In genomic region chr3:93555878-93556254, GRCm38 (mm10) we compare ENCODE assay signal across 8 mouse cellular contexts. TPM values are rescaled to one million over a fixed set of nuclear protein-coding genes. Genes with fewer than 3 reads are reported as not detected.
A peak's percentile ranks its signal among the peaks of the same experiment; 100 is the strongest.
DNase-seq lines count a peak whose midpoint lies in the region; ATAC-seq and TF ChIP-seq lines count a peak whose summit lies in the region.

No protein-coding gene starts in this region.

- intact Hi-C loops in gastrocnemius, postnatal 36 days (cut with DNase I): no loop called here

- H3K4me3 ChIP-seq in erythroblast, embryonic 14.5 days (replicated peaks): peak overlapping the region; percentile 59
- peak overlapping the region; percentile 70 for H3K4me3 ChIP-seq in intestine, embryonic 15.5 days (replicated peaks)
- peak overlapping the region; percentile 62 for H3K4me3 ChIP-seq in liver, embryonic 16.5 days (ENCODE audit: low read depth, low read length)
- peak overlapping the region; percentile 52 for H3K4me3 ChIP-seq in neural tube, embryonic 11.5 days (ENCODE audit: low read depth, low read length)

- no peak for TF ChIP-seq CTCF in brain, embryonic 14.5 days (IDR thresholded peaks at IDR 0.05; ENCODE audit: borderline replicate concordance, extremely low read depth, insufficient read depth, insufficient read length)

- WGBS in intestine, embryonic 15.5 days: 17% methylated on average over 2 of the region's 2 CpGs
- WGBS in liver, embryonic 16.5 days (ENCODE audit: insufficient replicate concordance): 11% methylated on average over 2 of the region's 2 CpGs
- 35% methylated on average over 2 of the region's 2 CpGs for WGBS in neural tube, embryonic 11.5 days

- H3K27me3 ChIP-seq in erythroblast, embryonic 14.5 days (ENCODE audit: control insufficient read depth): peaks cover 7% of the 10 kb centered on the region
- no peaks in the 10 kb centered on the region for H3K27me3 ChIP-seq in intestine, embryonic 15.5 days (replicated peaks)
- no peaks in the 10 kb centered on the region for H3K27me3 ChIP-seq in liver, embryonic 16.5 days (ENCODE audit: control insufficient read depth, insufficient read depth, low read depth, low read length)
- no peaks in the 10 kb centered on the region for H3K27me3 ChIP-seq in neural tube, embryonic 11.5 days (ENCODE audit: control insufficient read depth, insufficient read depth, low read length)

- peak overlapping the region; percentile 94 for H3K27ac ChIP-seq in intestine, embryonic 15.5 days
- H3K27ac ChIP-seq in liver, embryonic 16.5 days (ENCODE audit: low read length): peak overlapping the region; percentile 48
- H3K27ac ChIP-seq in neural tube, embryonic 11.5 days (ENCODE audit: low read depth, low read length): 0 out of 2 replicates have a peak overlapping the region, but pooled peaks have one; percentile 3

- H3K4me1 ChIP-seq in erythroblast, embryonic 14.5 days (ENCODE audit: control insufficient read depth): peaks cover 17% of the 10 kb centered on the region
- peaks cover 23% of the 10 kb centered on the region for H3K4me1 ChIP-seq in intestine, embryonic 15.5 days (replicated peaks)
- no peaks in the 10 kb centered on the region; the same call in 1 of the 2 replicates for H3K4me1 ChIP-seq in liver, embryonic 16.5 days (ENCODE audit: control insufficient read depth, low read depth, low read length)
- no peaks in the 10 kb centered on the region for H3K4me1 ChIP-seq in neural tube, embryonic 11.5 days (ENCODE audit: control insufficient read depth, insufficient read depth, low read length)

- TF ChIP-seq POLR2A in brain, embryonic 14.5 days (IDR thresholded peaks at IDR 0.05; ENCODE audit: borderline replicate concordance, extremely low read depth, insufficient read depth, insufficient read length, poor library complexity, severe bottlenecking): no peak

- no peaks in the 10 kb centered on the region for H3K36me3 ChIP-seq in erythroblast, embryonic 14.5 days (ENCODE audit: control insufficient read depth)
- 0 out of 2 replicates have a peak, but pooled peaks cover under 1% of the 10 kb centered on the region for H3K36me3 ChIP-seq in intestine, embryonic 15.5 days
- H3K36me3 ChIP-seq in liver, embryonic 16.5 days (ENCODE audit: control insufficient read depth, insufficient read depth): no peaks in the 10 kb centered on the region
- H3K36me3 ChIP-seq in neural tube, embryonic 11.5 days (ENCODE audit: control insufficient read depth, insufficient read depth, low read length): no peaks in the 10 kb centered on the region

- ATAC-seq in erythroblast, adult 5-6 weeks (replicated peaks; ENCODE audit: low FRiP score, poor library complexity, severe bottlenecking): no peak
- ATAC-seq in intestine, embryonic 15.5 days: peak; percentile 81
- ATAC-seq in liver, embryonic 16.5 days (ENCODE audit: low read depth): peak; percentile 22; the same call in 1 of the 2 replicates
- peak; percentile 39; the same call in 1 of the 2 replicates for ATAC-seq in neural tube, embryonic 11.5 days (ENCODE audit: insufficient read depth, low FRiP score, low TSS enrichment)

- DNase-seq in brain, embryonic 14.5 days (ENCODE audit: low read depth): peak; percentile 17
- peak; percentile 37 to 63 for DNase-seq in gastrocnemius, postnatal 36 days
- DNase-seq in neural tube, embryonic 11.5 days (ENCODE audit: low spot score): peak; percentile 26
- no peak for DNase-seq in left cerebral cortex, adult 8-10 months (ENCODE audit: low spot score in 2 of 2)

- H3K9me3 ChIP-seq in erythroblast, embryonic 14.5 days (ENCODE audit: control insufficient read depth, low read length): no peaks in the 10 kb centered on the region
- no peaks in the 10 kb centered on the region for H3K9me3 ChIP-seq in intestine, embryonic 15.5 days
- no peaks in the 10 kb centered on the region for H3K9me3 ChIP-seq in liver, embryonic 16.5 days (replicated peaks; ENCODE audit: control insufficient read depth, low read length)
- H3K9me3 ChIP-seq in neural tube, embryonic 11.5 days (ENCODE audit: control insufficient read depth, low read length): no peaks in the 10 kb centered on the region

- peak overlapping the region; percentile 76 for H3K4me2 ChIP-seq in intestine, embryonic 15.5 days (replicated peaks)
- peak overlapping the region; percentile 73 for H3K4me2 ChIP-seq in liver, embryonic 16.5 days (ENCODE audit: low read depth, low read length)
- H3K4me2 ChIP-seq in neural tube, embryonic 11.5 days (ENCODE audit: low read depth): peak overlapping the region; percentile 72

- peak overlapping the region; percentile 89 for H3K9ac ChIP-seq in intestine, embryonic 15.5 days
- no peak overlapping the region for H3K9ac ChIP-seq in liver, embryonic 16.5 days (ENCODE audit: low read depth, low read length)
- H3K9ac ChIP-seq in neural tube, embryonic 11.5 days (ENCODE audit: low read length): peak overlapping the region; percentile 77; the same call in 1 of the 2 replicates

RNA-seq across cellular contexts. Expression of gene S100a10, which starts 1.0 kb away (rescaled TPM):
- polyA plus RNA-seq in erythroblast, embryonic 14.5 days (2012): 0.07 and 0.11 TPM in 2 replicates
- 69.6 and 73.6 TPM in 2 replicates for total RNA-seq in erythroblast, adult 5-6 weeks (2015; ENCODE audit: low replicate concordance)
- 56.1 and 64.1 TPM in 2 replicates for total RNA-seq in erythroblast, adult 5-6 weeks (2017; ENCODE audit: low replicate concordance)
- polyA plus RNA-seq in brain, embryonic 14.5 days (2012; rRNA removed): 58.6 and 70.5 TPM in 2 replicates
- 10 to 100 TPM; 38.8 to 50.5 TPM for total RNA-seq in gastrocnemius, postnatal 36 days (2021)
- polyA plus RNA-seq in intestine, embryonic 15.5 days (2015; fragmentation: Nextera tagmentation; extraction: Ambion mirVana): 640 and 689 TPM in 2 replicates
- 48.2 and 48.9 TPM in 2 replicates for polyA plus RNA-seq in liver, embryonic 16.5 days (2015; fragmentation: Nextera tagmentation; extraction: Ambion mirVana)
- polyA plus RNA-seq in neural tube, embryonic 11.5 days (2014; fragmentation: Nextera tagmentation; extraction: Ambion mirVana): 202 and 203 TPM in 2 replicates
- 10 to 100 TPM; 33.0 to 45.7 (median 33.9) TPM for total RNA-seq in left cerebral cortex, adult 8-10 months (2022)

RNA-seq across cellular contexts. Expression of gene S100a11, which starts 35.6 kb away (rescaled TPM):
- 0.24 and 0.37 TPM in 2 replicates for polyA plus RNA-seq in erythroblast, embryonic 14.5 days (2012)
- total RNA-seq in erythroblast, adult 5-6 weeks (2015; ENCODE audit: low replicate concordance): 797 and 864 TPM in 2 replicates
- total RNA-seq in erythroblast, adult 5-6 weeks (2017; ENCODE audit: low replicate concordance): 50.3 and 92.3 TPM in 2 replicates
- 49.1 and 111 TPM in 2 replicates for polyA plus RNA-seq in brain, embryonic 14.5 days (2012; rRNA removed)
- total RNA-seq in gastrocnemius, postnatal 36 days (2021): 10 to 100 TPM; 37.6 to 43.6 TPM
- 826 and 951 TPM in 2 replicates for polyA plus RNA-seq in intestine, embryonic 15.5 days (2015; fragmentation: Nextera tagmentation; extraction: Ambion mirVana)
- polyA plus RNA-seq in liver, embryonic 16.5 days (2015; fragmentation: Nextera tagmentation; extraction: Ambion mirVana): 195 and 219 TPM in 2 replicates
- 282 and 313 TPM in 2 replicates for polyA plus RNA-seq in neural tube, embryonic 11.5 days (2014; fragmentation: Nextera tagmentation; extraction: Ambion mirVana)
- total RNA-seq in left cerebral cortex, adult 8-10 months (2022): 10 to 100 TPM in 3 of 4 experiments, 1 to 10 TPM in 1; 8.2 to 14.0 (median 11.7) TPM

Comparison
In these comparisons a context has a peak if more than half of its experiments do, and no peak if none do; other contexts are left out.
1. DNase-seq: peak in brain, embryonic 14.5 days (single experiment), gastrocnemius, postnatal 36 days (2 of 2) and neural tube, embryonic 11.5 days (single experiment); none in left cerebral cortex, adult 8-10 months (0 of 2).
2. H3K27ac ChIP-seq: peak in every context shown above with its lines; median percentile 94 in intestine, embryonic 15.5 days; 48 in liver, embryonic 16.5 days; 3 in neural tube, embryonic 11.5 days.
3. RNA of gene S100a10, which starts 1.0 kb away (polyA plus RNA-seq): 640 to 689 TPM in intestine, embryonic 15.5 days, 202 to 203 TPM in neural tube, embryonic 11.5 days, 58.6 to 70.5 TPM in brain, embryonic 14.5 days and 48.2 to 48.9 TPM in liver, embryonic 16.5 days; 0.07 to 0.11 TPM in erythroblast, embryonic 14.5 days; every median in the first group is over 10 times any median in the second.
4. RNA of gene S100a11, which starts 35.6 kb away (polyA plus RNA-seq): 826 to 951 TPM in intestine, embryonic 15.5 days, 282 to 313 TPM in neural tube, embryonic 11.5 days, 195 to 219 TPM in liver, embryonic 16.5 days and 49.1 to 111 TPM in brain, embryonic 14.5 days; 0.24 to 0.37 TPM in erythroblast, embryonic 14.5 days; every median in the first group is over 10 times any median in the second.
5. Peak in every context shown above with its lines, with median percentiles within 50 percentile points of each other: H3K4me3 ChIP-seq and H3K4me2 ChIP-seq.